Mouse (Mus musculus) lung, postnatal 36 days (tissue): ENCODE data around the gene Mpzl1.

ENCODE experiments used
- DNase-seq: peaks from one replicate; pipeline ENCODE4 v3.0.0; 2022; ENCODE audit warnings: mixed read lengths

Mpzl1 gene

GRCm38 (mm10) chr1:165576459-165577112, 57.8 kb downstream of the Mpzl1 start:
- DNase-seq = no peak

DNA sequence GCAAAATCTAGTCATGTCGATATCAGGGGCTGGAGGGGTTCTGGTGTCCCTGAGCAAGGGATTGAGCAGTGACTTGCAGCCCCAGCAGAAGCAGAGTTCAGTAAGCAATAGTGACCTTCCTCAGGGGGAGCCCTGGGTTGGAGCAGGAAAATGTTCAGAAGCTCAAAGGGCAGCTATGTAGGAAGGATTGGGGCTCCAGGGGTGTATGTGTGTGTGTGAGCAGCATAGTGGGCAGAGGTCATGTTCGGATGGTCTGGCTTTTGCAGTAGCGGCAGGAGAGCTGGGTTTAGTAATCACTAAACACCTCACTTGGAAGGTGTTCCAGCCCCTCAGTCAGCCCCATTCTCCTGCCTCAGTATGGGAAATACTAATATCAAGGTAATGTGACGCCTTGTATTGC, 58.3 kb downstream of the Mpzl1 start:
- DNase-seq = no peak

- DNase-seq = no peak
These were observed 66.9 kb downstream of the Mpzl1 start for GRCm38 (mm10) chr1:165567466-165567865.

DNA sequence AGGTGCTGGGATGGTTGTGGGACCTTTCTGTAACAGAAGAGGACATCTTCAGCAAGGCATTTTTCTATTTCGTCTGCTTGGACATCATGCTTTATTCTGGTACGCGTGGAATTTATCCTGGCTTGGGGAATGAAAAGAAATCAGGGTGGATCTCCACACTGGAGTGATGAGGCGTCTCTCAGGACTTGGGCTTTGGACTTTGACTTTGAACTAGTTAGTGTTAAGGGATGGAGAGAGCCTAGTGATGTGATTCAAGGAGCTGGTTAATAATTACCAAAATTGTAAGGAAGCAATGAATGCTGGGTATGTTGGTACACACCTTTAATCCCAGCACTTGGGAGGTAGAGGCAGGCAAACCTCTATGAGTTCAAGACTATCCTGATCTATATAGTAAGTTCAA, 69.1 kb downstream of the Mpzl1 start:
- DNase-seq = no peak

GRCm38 (mm10) chr1:165559073-165559472, 75.3 kb downstream of the Mpzl1 start:
- DNase-seq = no peak

DNA sequence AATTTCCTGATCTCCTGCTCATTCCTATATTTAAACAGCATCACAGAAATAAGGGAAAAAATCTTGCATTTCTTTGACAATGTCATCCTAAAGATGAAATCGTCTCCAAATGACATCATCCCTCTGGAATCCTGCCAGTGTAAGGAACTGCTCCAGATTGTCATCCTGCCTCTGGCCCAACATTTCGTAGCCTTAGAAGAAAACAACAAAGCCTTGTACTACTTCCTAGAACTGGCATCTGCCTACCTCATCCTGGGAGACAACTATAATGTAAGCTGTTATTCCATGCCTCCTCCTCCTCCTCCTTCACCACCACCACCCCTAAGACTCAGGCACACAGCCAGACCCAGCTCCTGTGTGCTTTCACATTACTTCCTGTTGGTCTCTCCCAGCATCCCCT, 77.6 kb downstream of the Mpzl1 start:
- DNase-seq = no peak
